Comparison of ENCODE assay signal across 16 mouse cellular contexts in the genomic region with DNA sequence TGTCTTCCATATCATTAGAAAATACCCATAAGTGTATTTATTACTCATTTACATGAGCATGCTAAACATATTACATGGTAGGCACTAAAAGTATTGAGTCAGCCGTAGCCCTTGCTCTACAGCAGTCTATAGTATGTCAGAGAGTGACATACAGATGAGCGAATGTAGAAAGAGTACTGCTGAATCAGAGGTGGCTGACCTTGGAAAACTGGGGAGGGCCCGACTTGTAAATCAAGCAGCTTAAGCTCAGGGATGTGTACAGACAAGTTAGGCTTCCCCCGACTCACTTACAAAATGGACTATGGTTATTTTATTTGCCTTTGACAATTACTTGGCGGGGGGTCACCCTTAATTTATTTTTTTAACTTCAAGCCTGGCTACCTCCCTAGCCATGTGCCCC. TPM values are rescaled to one million over a fixed set of nuclear protein-coding genes. Genes with fewer than 3 reads are reported as not detected.
A peak's percentile ranks its signal among the peaks of the same experiment; 100 is the strongest.
DNase-seq lines count a peak whose midpoint lies in the region.
"Had no signal": no experiment of that assay in that cellular context is flagged by ENCODE, and none has a peak within 500 bp of the region (broad histone marks: within the 10 kb centered on the region; RNA-seq: fewer than 3 reads in every experiment).

No protein-coding gene starts in this region.

- DNase-seq in adrenal gland, postnatal 10 days, result peak; percentile 11
- no peak for DNase-seq in adrenal gland, postnatal 4 days (ENCODE audit: low spot score in 2 of 2)
- peak; percentile 88 for DNase-seq in ES-CJ7 (ENCODE audit: low read depth, low spot score)
- DNase-seq in R1 (ENCODE audit: low read depth, low spot score), result peak; percentile 91
- DNase-seq in kidney, postnatal 10 days, result no peak
- no peak for DNase-seq in liver
- no peak for DNase-seq in yolk sac, embryonic 10.5 days (ENCODE audit: low spot score)
- DNase-seq: adrenal gland, adult 8-10 months; adrenal gland, postnatal 25 days; cerebellum, adult 11-12 months; cerebellum, adult 2 months; cerebellum, adult 9-10 months; cerebellum, postnatal 10 days; cerebellum, postnatal 25 days; forebrain, postnatal 0 days had no signal

RNA-seq across cellular contexts. Expression of a gene that starts 14.1 kb away (rescaled TPM):
- total RNA-seq in adrenal gland, postnatal 10 days (2021), result 10 to 100 TPM; 35.6 to 38.1 TPM
- 10 to 100 TPM; 56.6 to 62.0 TPM for total RNA-seq in adrenal gland, postnatal 4 days (2021)

RNA-seq across cellular contexts. Expression of a gene that starts 23.2 kb away (rescaled TPM):
- 10 to 100 TPM in 1 of 2 experiments, 1 to 10 TPM in 1; 8.8 to 11.1 TPM for total RNA-seq in adrenal gland, postnatal 10 days (2021)
- 10 to 100 TPM; 20.4 to 24.0 TPM for total RNA-seq in adrenal gland, postnatal 4 days (2021)

RNA-seq across cellular contexts. Expression of a gene that starts 44.2 kb away (rescaled TPM):
- 1 to 10 TPM; 2.1 to 3.1 TPM for total RNA-seq in adrenal gland, postnatal 10 days (2021)
- total RNA-seq in adrenal gland, postnatal 4 days (2021), result 1 to 10 TPM; 1.9 to 3.6 TPM
- total RNA-seq: forebrain, postnatal 0 days; G1E had no signal

RNA-seq across cellular contexts. Expression of a gene that starts 56.4 kb away (rescaled TPM):
- not detected for total RNA-seq in adrenal gland, postnatal 10 days (2021)
- not detected for total RNA-seq in adrenal gland, postnatal 4 days (2021)
- total RNA-seq: adrenal gland, adult 8-10 months; adrenal gland, postnatal 25 days; forebrain, postnatal 0 days had no signal

Comparison
In these comparisons a context has a peak if more than half of its experiments do, and no peak if none do; other contexts are left out.
1. DNase-seq: peak in adrenal gland, postnatal 10 days (single experiment), ES-CJ7 (single experiment) and R1 (single experiment); none in adrenal gland, postnatal 4 days (0 of 2), kidney, postnatal 10 days (single experiment), liver (single experiment) and yolk sac, embryonic 10.5 days (single experiment).